Mouse (Mus musculus) hindbrain, postnatal 0 days (tissue): ENCODE measurements around the gene Vcam1. TPM values are rescaled to one million over a fixed set of nuclear protein-coding genes. Genes with fewer than 3 reads are reported as not detected.
A peak's percentile ranks its signal among the peaks of the same experiment; 100 is the strongest.

ENCODE experiments used
- ATAC-seq: fragments of 200-750 bp; cut with Nextera tagmentation; 2 replicates; pipeline ENCODE4 v1.8.0; 2017; ENCODE audit warnings: mild to moderate bottlenecking, moderate TSS enrichment, moderate library complexity
- DNase-seq: peaks from one replicate; pipeline ENCODE4 v3.0.0-alpha.2; 2015; ENCODE audit warnings: low spot score
- H3K27ac ChIP-seq: fragments of 300-500 bp; sonication (generic); 2 replicates; pipeline ENCODE4 v1.5.1; 2014; ENCODE audit warnings: mild to moderate bottlenecking
- H3K27me3 ChIP-seq: fragments of 300-500 bp; sonication (generic); 2 replicates; pipeline ENCODE4 v1.6.1; 2014; ENCODE audit warnings: low read length, mixed read lengths; ENCODE audit not compliant: insufficient read depth
- H3K36me3 ChIP-seq: fragments of 300-500 bp; sonication (generic); 2 replicates; pipeline ENCODE4 v1.6.1; 2014; ENCODE audit warnings: low read length, mixed read lengths; ENCODE audit not compliant: insufficient read depth
- H3K4me1 ChIP-seq: fragments of 300-500 bp; sonication (generic); 2 replicates; pipeline ENCODE4 v1.6.1; 2014; ENCODE audit warnings: antibody characterized with exemption, low read length, mixed read lengths; ENCODE audit not compliant: insufficient read depth
- H3K4me2 ChIP-seq: fragments of 300-500 bp; sonication (generic); 2 replicates; pipeline ENCODE4 v1.6.1; 2014; ENCODE audit warnings: low read depth, mild to moderate bottlenecking, low read length, moderate library complexity, mixed read lengths
- H3K4me3 ChIP-seq: fragments of 300-500 bp; sonication (generic); 2 replicates; pipeline ENCODE4 v1.5.1; 2014; ENCODE audit warnings: low read length
- H3K9ac ChIP-seq: fragments of 300-500 bp; sonication (generic); replicated peaks from 2 replicates; pipeline ENCODE4 v1.6.1; 2014; ENCODE audit warnings: mild to moderate bottlenecking, low read length, moderate library complexity, mixed read lengths
- H3K9me3 ChIP-seq: fragments of 300-500 bp; sonication (generic); 2 replicates; pipeline ENCODE4 v1.6.1; 2016; ENCODE audit warnings: low read length, mixed read lengths
- CTCF ChIP-seq: IDR thresholded peaks from 2 replicates; pipeline ENCODE4 v1.5.1; 2016; ENCODE audit warnings: antibody characterized with exemption, control low read depth, low read depth
- WGBS: fragments of 180-500 bp; shearing (Covaris S2); extraction: QIAGEN DNeasy Blood & Tissue Kit; methylation state at CpG from one replicate; pipeline ENCODE4 v1.1.7; 2014; 5-methylcytosine and 5-hydroxymethylcytosine counted together
- polyA plus RNA-seq: library from polyadenylated mRNA; unstranded; fragments of >200 nt; fragmentation: Nextera tagmentation; extraction: Ambion mirVana; gene quantifications from 2 replicates; pipeline ENCODE4 v1.2.1, GENCODE M21; 2015
- total RNA-seq: library from RNA; depleted of rRNA; stranded (reverse); fragments of >200 nt; gene quantifications from 2 replicates; pipeline ENCODE4 v1.2.3, GENCODE M21; 2014

Gene Vcam1
- total and polyA plus RNA-seq, 2 experiments from 2014 or later: 40.7 to 45.3 TPM

DNA sequence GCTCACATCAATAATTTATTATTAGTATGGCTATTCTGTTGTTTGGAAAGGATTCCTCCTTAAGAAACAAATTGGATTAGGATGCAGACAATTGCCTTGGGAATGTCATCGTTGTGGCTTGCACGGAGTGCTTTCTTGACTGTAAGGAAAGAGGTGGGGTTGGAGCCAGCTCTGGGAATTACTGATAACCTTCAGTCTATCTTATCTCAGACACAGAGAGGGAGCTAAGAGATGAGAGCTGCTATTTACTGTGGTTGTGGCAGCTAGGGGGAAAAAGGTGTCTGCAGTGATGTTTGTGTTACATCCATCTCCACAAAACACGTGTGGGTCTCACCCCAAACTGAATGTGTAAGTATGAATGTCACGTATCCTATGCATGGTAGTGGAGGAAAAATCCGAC, 9.5 kb upstream of the Vcam1 start:
- H3K4me1 ChIP-seq: no peaks in the 10 kb centered on the region

DNA sequence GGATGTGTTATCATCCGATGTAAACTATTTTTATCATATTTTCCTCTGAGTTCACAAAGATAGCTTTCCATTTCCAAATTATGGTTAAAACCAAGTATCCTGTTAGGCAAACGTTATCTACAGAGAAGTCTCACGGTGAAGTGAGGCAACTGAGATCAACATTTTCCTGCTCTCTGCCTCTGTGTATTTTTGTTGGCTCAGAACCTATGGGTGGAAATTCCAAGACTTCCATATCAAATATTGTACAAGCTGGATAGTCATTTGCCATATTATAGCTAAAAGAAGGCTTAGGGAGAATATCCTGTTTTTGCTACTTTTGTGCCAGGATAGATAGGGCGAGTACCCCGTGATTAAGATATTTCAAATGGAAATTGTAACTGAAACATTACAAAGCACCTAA, 8.6 kb upstream of the Vcam1 start:
- TF ChIP-seq CTCF: no peak
- ATAC-seq: no peak

More for the DNA sequence above, 9.5 kb upstream of the Vcam1 start:
- DNase-seq (no peak), ATAC-seq (no peak)
- Histone ChIP-seq H3K9ac (no peak overlapping the region), H3K36me3 (no peaks in the 10 kb centered on the region), H3K9me3 (no peaks in the 10 kb centered on the region), H3K27ac (no peak overlapping the region), H3K27me3 (no peaks in the 10 kb centered on the region), H3K4me3 (no peak overlapping the region), H3K4me2 (no peak overlapping the region)
- 80% methylated on average over 5 of the region's 5 CpGs for WGBS
- no peak for TF ChIP-seq CTCF

DNA sequence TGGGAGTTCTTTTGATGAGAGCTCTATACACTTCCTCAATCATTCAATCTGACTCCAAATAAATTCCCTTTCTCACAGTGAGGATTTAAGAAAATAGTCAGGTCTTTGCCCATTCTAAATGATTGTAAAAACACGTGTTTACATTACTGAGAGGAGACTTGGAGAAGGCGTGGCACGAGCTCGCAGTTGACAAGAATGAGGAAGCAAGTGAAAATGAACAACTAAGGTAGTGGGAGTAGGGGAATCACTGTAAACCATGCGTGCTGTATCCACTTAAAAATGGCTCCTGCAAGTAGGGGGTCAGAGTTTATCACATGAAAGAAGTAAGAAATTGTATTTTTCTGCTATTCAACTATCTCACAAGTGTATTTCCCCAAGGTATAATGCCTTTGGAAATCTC, 3.9 kb upstream of the Vcam1 start:
- H3K27ac ChIP-seq: no peak overlapping the region
- H3K4me2 ChIP-seq: no peak overlapping the region
- 82% methylated on average over 5 of the region's 5 CpGs for WGBS
- 0 out of 2 replicates have a peak, but pooled peaks cover 3% of the 10 kb centered on the region for H3K4me1 ChIP-seq
- H3K9ac ChIP-seq: no peak overlapping the region
- DNase-seq (no peak), ATAC-seq (no peak)
- H3K36me3 ChIP-seq: no peaks in the 10 kb centered on the region
- H3K9me3 ChIP-seq: no peaks in the 10 kb centered on the region
- no peaks in the 10 kb centered on the region for H3K27me3 ChIP-seq
- no peak overlapping the region for H3K4me3 ChIP-seq
- TF ChIP-seq CTCF: no peak

More for the DNA sequence above, 8.6 kb upstream of the Vcam1 start:
- Histone ChIP-seq H3K27me3 (no peaks in the 10 kb centered on the region), H3K4me3 (no peak overlapping the region), H3K9me3 (no peaks in the 10 kb centered on the region), H3K27ac (no peak overlapping the region), H3K36me3 (no peaks in the 10 kb centered on the region), H3K4me2 (no peak overlapping the region), H3K9ac (no peak overlapping the region), H3K4me1 (no peaks in the 10 kb centered on the region)
- WGBS: 86% methylated on average over 5 of the region's 5 CpGs
- no peak for DNase-seq

DNA sequence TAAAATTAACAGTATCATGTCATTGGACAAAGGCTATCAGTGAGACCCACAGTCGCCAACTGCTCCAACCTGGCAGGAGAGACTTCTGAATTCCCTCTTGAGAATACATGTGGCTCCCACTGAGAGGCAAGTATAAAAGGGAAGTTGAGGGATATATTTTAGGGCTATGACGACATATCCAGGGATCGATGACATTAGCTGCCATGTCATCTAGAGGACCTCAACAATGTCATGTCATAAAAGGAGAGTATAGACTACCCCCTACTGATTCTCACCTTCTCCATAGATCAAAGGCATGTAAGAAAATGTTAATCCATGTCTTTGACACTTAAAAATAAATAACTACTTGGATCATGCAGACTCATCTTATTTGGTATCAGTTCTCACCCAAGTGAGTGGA, 1.2 kb upstream of the Vcam1 start:
- 81% methylated on average over 3 of the region's 3 CpGs for WGBS
- no peak overlapping the region for H3K9ac ChIP-seq
- peaks cover 3% of the 10 kb centered on the region; the same call in 1 of the 2 replicates for H3K4me1 ChIP-seq
- no peak overlapping the region for H3K4me3 ChIP-seq
- no peaks in the 10 kb centered on the region for H3K9me3 ChIP-seq
- ATAC-seq (no peak), DNase-seq (no peak)
- H3K27me3 ChIP-seq: no peaks in the 10 kb centered on the region
- no peaks in the 10 kb centered on the region for H3K36me3 ChIP-seq
- no peak overlapping the region for H3K27ac ChIP-seq
- TF ChIP-seq CTCF: no peak
- H3K4me2 ChIP-seq: no peak overlapping the region

GRCm38 (mm10) chr3:116129841-116130595, 530 bp upstream of the Vcam1 start:
- Histone ChIP-seq H3K4me2 (peak overlapping the region; percentile 41; the same call in 1 of the 2 replicates), H3K9ac (no peak overlapping the region), H3K9me3 (no peaks in the 10 kb centered on the region), H3K4me3 (no peak overlapping the region), H3K4me1 (peaks cover 3% of the 10 kb centered on the region; the same call in 1 of the 2 replicates), H3K36me3 (no peaks in the 10 kb centered on the region), H3K27me3 (no peaks in the 10 kb centered on the region), H3K27ac (no peak overlapping the region)
- DNase-seq: no peak
- 48% methylated on average over 4 of the region's 4 CpGs for WGBS
- ATAC-seq: no peak
- no peak for TF ChIP-seq CTCF

DNA sequence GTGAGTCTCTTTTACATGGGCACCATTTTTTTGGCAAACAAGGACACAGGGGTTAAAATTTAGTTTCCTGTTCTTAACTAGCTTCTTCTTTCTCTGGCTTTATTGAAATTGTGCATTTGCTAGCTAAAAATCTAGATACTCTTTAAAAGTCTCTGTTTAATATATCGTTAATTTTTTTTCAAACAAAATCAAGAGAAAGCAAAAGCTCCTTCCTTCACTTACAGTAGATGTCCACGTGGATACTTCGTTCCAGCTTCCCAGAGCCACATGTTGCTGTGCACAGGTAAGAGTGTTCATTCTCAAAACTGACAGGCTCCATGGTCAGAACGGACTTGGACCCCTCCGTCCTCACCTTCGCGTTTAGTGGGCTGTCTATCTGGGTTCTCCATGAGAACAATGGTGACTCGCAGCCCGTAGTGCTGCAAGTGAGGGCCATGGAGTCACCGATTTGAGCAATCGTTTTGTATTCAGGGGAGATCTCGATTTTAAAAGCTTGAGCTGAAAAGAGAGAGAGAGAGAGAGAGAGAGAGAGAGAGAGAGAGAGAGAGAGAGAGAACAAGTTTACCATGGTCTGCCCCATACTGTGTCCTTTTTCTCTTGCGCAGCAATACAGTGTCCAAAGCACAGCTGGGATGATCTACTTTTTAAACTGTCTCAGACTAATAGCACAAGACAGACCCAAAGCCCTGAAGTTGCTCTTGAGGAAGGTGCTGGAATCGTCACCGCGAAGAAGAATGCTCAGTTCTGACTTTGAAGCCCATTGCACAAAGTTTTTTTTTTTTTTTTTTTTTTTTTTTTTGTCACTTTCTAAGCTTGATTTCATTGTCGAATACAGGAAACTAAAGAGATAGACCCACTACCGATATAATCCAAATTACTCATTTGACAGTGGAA, 930 bp downstream of the Vcam1 start:
- H3K4me3 ChIP-seq: peak overlapping the region; percentile 34
- peak overlapping the region; percentile 41 for H3K4me2 ChIP-seq
- WGBS: 25% methylated on average over 18 of the region's 18 CpGs
- H3K36me3 ChIP-seq: no peaks in the 10 kb centered on the region
- TF ChIP-seq CTCF: no peak
- no peaks in the 10 kb centered on the region for H3K9me3 ChIP-seq
- peaks cover 3% of the 10 kb centered on the region; the same call in 1 of the 2 replicates for H3K4me1 ChIP-seq
- H3K9ac ChIP-seq: peak overlapping the region; percentile 28; the same call in 1 of the 2 replicates
- H3K27ac ChIP-seq: peak overlapping the region; percentile 11
- ATAC-seq: no peak
- no peak for DNase-seq
- H3K27me3 ChIP-seq: no peaks in the 10 kb centered on the region
